Mouse (Mus musculus): Measurements from ENCODE around the gene Txnrd2. TPM values are rescaled to one million over a fixed set of nuclear protein-coding genes. Genes with fewer than 3 reads are reported as not detected.

Txnrd2 gene
- total and polyA plus RNA-seq, 3 experiments: 14.6 to 24.1 (median 22.0) TPM

DNA sequence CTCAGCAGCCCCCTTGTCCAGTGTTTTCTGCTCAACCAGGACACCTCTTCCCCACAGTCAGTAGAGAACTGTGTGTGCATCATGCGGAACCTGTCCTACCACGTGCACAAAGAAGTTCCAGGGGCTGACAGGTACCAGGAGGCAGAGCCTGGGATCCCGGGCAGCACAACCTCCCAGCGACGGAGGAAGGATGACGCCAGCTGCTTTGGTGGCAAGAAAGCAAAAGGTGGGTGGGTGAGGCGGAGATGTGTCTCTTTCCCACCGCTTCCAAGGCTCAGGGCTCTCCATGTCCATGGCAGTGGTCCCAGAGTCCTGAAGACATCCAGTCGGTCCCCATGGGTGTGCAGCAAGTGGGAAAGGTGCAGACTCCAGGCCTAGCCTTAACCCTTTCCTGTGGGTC lies 26.2 kb upstream of the Txnrd2 start:
- H3K4me3 ChIP-seq (replicated peaks in 1 of 3; ENCODE audit: low read depth in 2 of 3, low read length in 2 of 3, poor library complexity in 1 of 3): no peak overlapping the region
- dilution Hi-C loops (cut with MboI; ENCODE audit: extremely low pct_ligation_motif_present, extremely low pct_unique_long_range_greater_than_20kb, low sequenced_read_pairs): no loop called here
- TF ChIP-seq JUND (conservative IDR thresholded peaks at IDR 0.05; ENCODE audit: low read depth, low read length): no peak
- no peak for TF ChIP-seq GABPA (IDR thresholded peaks at IDR 0.05; ENCODE audit: insufficient replicate concordance, low read depth, low read length)
- no peak for TF ChIP-seq JUN (IDR thresholded peaks at IDR 0.05; ENCODE audit: insufficient read depth, low read depth, low read length)
- no peaks in the 10 kb centered on the region for H3K79me2 ChIP-seq (replicated peaks; ENCODE audit: control insufficient read depth, extremely low read depth, insufficient read depth, poor library complexity, severe bottlenecking)
- H3K27ac ChIP-seq (ENCODE audit: insufficient read depth, low read depth): no peak overlapping the region
- DNase-seq (ENCODE audit: extremely low read depth): no peak
- H3K9me3 ChIP-seq (replicated peaks; ENCODE audit: low read length): no peaks in the 10 kb centered on the region
- H3K4me1 ChIP-seq (ENCODE audit: control insufficient read depth in 1 of 2, insufficient read depth in 2 of 2): peaks cover 7 to 16% of the 10 kb centered on the region in 2 experiments
- in situ Hi-C loops (cut with MboI; ENCODE audit: low pct_ligation_motif_present, low pct_unique_long_range_greater_than_20kb, low sequenced_read_pairs): no loop called here
- no peaks in the 10 kb centered on the region for H3K27me3 ChIP-seq (replicated peaks)
- H3K4me2 ChIP-seq (ENCODE audit: insufficient read depth, low read depth, poor library complexity, severe bottlenecking): no peak overlapping the region
- H3K9ac ChIP-seq (ENCODE audit: insufficient read depth, low read depth): no peak overlapping the region
- H3K36me3 ChIP-seq (replicated peaks in 1 of 2; ENCODE audit: control insufficient read depth in 1 of 2, insufficient read depth in 1 of 2, low read length in 1 of 2): peaks cover 0 to 33% of the 10 kb centered on the region in 2 experiments

- Histone ChIP-seq H3K27ac (ENCODE audit: insufficient read depth, low read depth) (no peak overlapping the region), H3K4me1 (ENCODE audit: control insufficient read depth in 1 of 2, insufficient read depth in 2 of 2) (peaks cover 5 to 11% of the 10 kb centered on the region in 2 experiments), H3K4me2 (ENCODE audit: insufficient read depth, low read depth, poor library complexity, severe bottlenecking) (no peak overlapping the region), H3K27me3 (replicated peaks) (no peaks in the 10 kb centered on the region), H3K79me2 (replicated peaks; ENCODE audit: control insufficient read depth, extremely low read depth, insufficient read depth, poor library complexity, severe bottlenecking) (no peaks in the 10 kb centered on the region), H3K9me3 (replicated peaks; ENCODE audit: low read length) (no peaks in the 10 kb centered on the region), H3K4me3 (replicated peaks in 1 of 3; ENCODE audit: low read depth in 2 of 3, low read length in 2 of 3, poor library complexity in 1 of 3) (no peak overlapping the region), H3K9ac (ENCODE audit: insufficient read depth, low read depth) (no peak overlapping the region), H3K36me3 (replicated peaks in 1 of 2; ENCODE audit: control insufficient read depth in 1 of 2, insufficient read depth in 1 of 2, low read length in 1 of 2) (peaks cover 0 to 38% of the 10 kb centered on the region in 2 experiments)
- no peak for TF ChIP-seq KAT2A (IDR thresholded peaks at IDR 0.05; ENCODE audit: insufficient replicate concordance, low read length)
- no peak for TF ChIP-seq HCFC1 (IDR thresholded peaks at IDR 0.05; ENCODE audit: low read depth, low read length)
- no peak for TF ChIP-seq USF1 (IDR thresholded peaks at IDR 0.05; ENCODE audit: low read depth, low read length)
- no peak for TF ChIP-seq SIN3A (IDR thresholded peaks at IDR 0.05; ENCODE audit: low read length)
- TF ChIP-seq PAX5 (IDR thresholded peaks at IDR 0.05; ENCODE audit: low read length): no peak
- no peak for TF ChIP-seq E2F4 (IDR thresholded peaks at IDR 0.05; ENCODE audit: insufficient replicate concordance, low read depth, low read length)
- no peak for TF ChIP-seq CHD1 (IDR thresholded peaks at IDR 0.05; ENCODE audit: low read depth, low read length)
- no peak for DNase-seq (ENCODE audit: extremely low read depth)
- dilution Hi-C loops (cut with MboI; ENCODE audit: extremely low pct_ligation_motif_present, extremely low pct_unique_long_range_greater_than_20kb, low sequenced_read_pairs) (no loop called here), in situ Hi-C loops (cut with MboI; ENCODE audit: low pct_ligation_motif_present, low pct_unique_long_range_greater_than_20kb, low sequenced_read_pairs) (no loop called here)
These were observed 25.5 kb upstream of the Txnrd2 start for GRCm38 (mm10) chr16:18400472-18401216.

DNA sequence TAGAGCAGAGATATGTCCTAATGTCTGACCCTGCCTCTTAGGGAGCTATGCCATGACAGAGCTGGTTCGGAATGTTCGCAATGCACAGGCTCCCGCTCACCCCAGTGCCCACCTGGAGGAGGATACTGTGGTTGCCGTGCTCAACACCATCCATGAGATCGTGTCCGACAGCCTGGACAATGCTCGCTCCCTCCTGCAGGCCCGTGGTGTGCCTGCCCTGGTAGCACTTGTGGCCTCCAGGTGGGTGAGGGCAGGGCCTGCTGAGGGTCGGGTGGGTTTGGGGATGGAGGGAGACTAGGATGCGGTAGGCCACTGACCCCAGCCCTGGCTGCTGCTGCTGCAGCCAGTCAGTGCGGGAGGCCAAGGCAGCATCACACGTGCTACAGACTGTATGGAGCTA lies 22.9 kb upstream of the Txnrd2 start:
- DNase-seq (ENCODE audit: extremely low read depth): no peak
- no peak overlapping the region for H3K4me3 ChIP-seq (replicated peaks in 1 of 3; ENCODE audit: low read depth in 2 of 3, low read length in 2 of 3, poor library complexity in 1 of 3)
- H3K9me3 ChIP-seq (replicated peaks; ENCODE audit: low read length): no peaks in the 10 kb centered on the region
- no peaks in the 10 kb centered on the region for H3K79me2 ChIP-seq (replicated peaks; ENCODE audit: control insufficient read depth, extremely low read depth, insufficient read depth, poor library complexity, severe bottlenecking)
- no peaks in the 10 kb centered on the region for H3K27me3 ChIP-seq (replicated peaks)
- H3K27ac ChIP-seq (ENCODE audit: insufficient read depth, low read depth): no peak overlapping the region
- H3K9ac ChIP-seq (ENCODE audit: insufficient read depth, low read depth): no peak overlapping the region
- in situ Hi-C loops (cut with MboI; ENCODE audit: low pct_ligation_motif_present, low pct_unique_long_range_greater_than_20kb, low sequenced_read_pairs): no loop called here
- dilution Hi-C loops (cut with MboI; ENCODE audit: extremely low pct_ligation_motif_present, extremely low pct_unique_long_range_greater_than_20kb, low sequenced_read_pairs): no loop called here
- no peaks in the 10 kb centered on the region for H3K4me1 ChIP-seq (ENCODE audit: control insufficient read depth in 1 of 2, insufficient read depth in 2 of 2)
- peaks cover 10 to 48% of the 10 kb centered on the region in 2 experiments for H3K36me3 ChIP-seq (replicated peaks in 1 of 2; ENCODE audit: control insufficient read depth in 1 of 2, insufficient read depth in 1 of 2, low read length in 1 of 2)
- no peak overlapping the region for H3K4me2 ChIP-seq (ENCODE audit: insufficient read depth, low read depth, poor library complexity, severe bottlenecking)
- no peak for TF ChIP-seq RCOR1 (conservative IDR thresholded peaks at IDR 0.05; ENCODE audit: low read depth, low read length)
- TF ChIP-seq ZMIZ1 (IDR thresholded peaks at IDR 0.05; ENCODE audit: low read depth, low read length): no peak
- TF ChIP-seq EP300 (IDR thresholded peaks at IDR 0.05; ENCODE audit: low read length): no peak
- no peak for TF ChIP-seq MEF2A (IDR thresholded peaks at IDR 0.05; ENCODE audit: borderline replicate concordance, low read depth, low read length)
- TF ChIP-seq POLR2AphosphoS2 (IDR thresholded peaks at IDR 0.05; ENCODE audit: low read depth, low read length): no peak
- TF ChIP-seq JUND (conservative IDR thresholded peaks at IDR 0.05; ENCODE audit: low read depth, low read length): no peak
- TF ChIP-seq MAZ (IDR thresholded peaks at IDR 0.05; ENCODE audit: low read depth, low read length): no peak
- no peak for TF ChIP-seq JUN (IDR thresholded peaks at IDR 0.05; ENCODE audit: insufficient read depth, low read depth, low read length)
- TF ChIP-seq NRF1 (IDR thresholded peaks at IDR 0.05; ENCODE audit: low read depth, low read length): no peak
- TF ChIP-seq SMC3 (IDR thresholded peaks at IDR 0.05; ENCODE audit: low read depth, low read length): no peak
- TF ChIP-seq SIN3A (IDR thresholded peaks at IDR 0.05; ENCODE audit: low read length): no peak
- TF ChIP-seq USF1 (IDR thresholded peaks at IDR 0.05; ENCODE audit: low read depth, low read length): no peak
- TF ChIP-seq MYC (IDR thresholded peaks at IDR 0.05; ENCODE audit: low read depth, low read length): no peak
- no peak for TF ChIP-seq UBTF (IDR thresholded peaks at IDR 0.05; ENCODE audit: low read depth, low read length)
- no peak for TF ChIP-seq E2F4 (IDR thresholded peaks at IDR 0.05; ENCODE audit: insufficient replicate concordance, low read depth, low read length)
- TF ChIP-seq NELFE (IDR thresholded peaks at IDR 0.05; ENCODE audit: low read depth, low read length): no peak
